Comparison of ENCODE assay signal across 8 mouse cellular contexts in the genomic region with DNA sequence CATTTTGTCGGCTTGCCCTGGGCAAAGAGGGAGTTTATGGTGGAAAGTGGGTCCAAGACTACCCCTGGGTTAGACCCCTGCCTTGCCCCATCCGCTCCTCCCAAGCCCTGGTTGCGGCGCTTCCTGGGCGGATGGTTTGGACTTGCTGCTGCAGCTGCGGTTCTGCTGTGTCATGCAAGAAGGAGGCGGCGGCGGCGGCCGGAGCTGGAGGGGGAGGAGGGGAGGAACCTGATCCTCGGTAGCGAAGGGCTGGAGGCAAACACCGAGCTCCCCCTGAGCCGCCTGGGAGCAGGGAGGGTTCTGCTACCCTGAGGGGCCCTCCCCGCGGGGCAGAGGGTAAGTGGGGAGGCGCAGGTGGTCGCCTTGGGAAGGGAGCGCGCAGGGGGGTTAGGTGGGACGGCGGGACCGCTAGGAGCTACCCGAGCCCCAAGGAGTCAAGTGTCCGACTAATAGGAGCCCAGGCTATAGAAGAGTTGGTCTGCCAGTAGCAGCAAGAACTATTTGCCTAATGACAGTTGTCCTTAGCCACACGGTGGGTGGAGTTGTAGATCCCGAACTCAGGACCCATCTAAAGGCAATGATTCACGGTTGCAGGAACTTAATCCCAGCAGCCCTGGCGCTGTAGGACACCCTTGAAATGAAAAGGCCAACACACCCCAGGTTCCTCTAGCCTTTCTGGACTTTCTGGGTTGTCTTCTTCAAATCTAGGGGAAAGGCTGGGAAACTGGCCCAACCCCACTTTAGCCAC.
A peak's percentile ranks its signal among the peaks of the same experiment; 100 is the strongest.
DNase-seq lines count a peak whose midpoint lies in the region; ATAC-seq and TF ChIP-seq lines count a peak whose summit lies in the region.

No protein-coding gene starts in this region.

- no peak overlapping the region for H3K27ac ChIP-seq in hindbrain, embryonic 11.5 days (ENCODE audit: low read depth, low read length)
- peak overlapping the region; percentile 100 for H3K27ac ChIP-seq in left cerebral cortex, adult 2 months

- no peaks in the 10 kb centered on the region for H3K27me3 ChIP-seq in Patski
- H3K27me3 ChIP-seq in hindbrain, embryonic 11.5 days (ENCODE audit: control insufficient read depth, insufficient read depth, low read length): peaks cover 48% of the 10 kb centered on the region

- in situ Hi-C loops in Patski (cut with MboI; ENCODE audit: low pct_unique_long_range_greater_than_20kb): no loop called here

- CTCF ChIA-PET in Patski (lab: Charles Lee): no interaction called here

- H3K4me3 ChIP-seq in hindbrain, embryonic 11.5 days (ENCODE audit: low read depth, low read length): peak overlapping the region; percentile 31
- peak overlapping the region; percentile 87 for H3K4me3 ChIP-seq in left cerebral cortex, adult 2 months

- 0 out of 2 replicates have a peak, but pooled peaks cover 15% of the 10 kb centered on the region for H3K4me1 ChIP-seq in hindbrain, embryonic 11.5 days (replicated peaks; ENCODE audit: control insufficient read depth, insufficient read depth, low read length)

- WGBS in hindbrain, embryonic 11.5 days: under 1% methylated on average over 28 of the region's 30 CpGs

- peak overlapping the region; percentile 62 for H3K4me2 ChIP-seq in hindbrain, embryonic 11.5 days (replicated peaks; ENCODE audit: low read depth, low read length)

- peak; percentile 52 for ATAC-seq in Patski
- no peak for ATAC-seq in hindbrain, embryonic 11.5 days (ENCODE audit: low FRiP score)

- intact Hi-C loops in left cerebral cortex, adult 2 months (cut with DNase I): loop anchor here (1.0 kb wide), 1 partner anchor 65 kb away; no protein-coding TSS in a partner anchor

- POLR2A ChIA-PET in Patski (lab: Charles Lee): interaction anchor here (0.5 to 1.4 kb wide), 3 partner anchors 56 to 182 kb away, joined by 3 to 4 read pairs (median 3); no protein-coding TSS in a partner anchor

- no peak for DNase-seq in Patski (ENCODE audit: low read depth, low spot score)
- DNase-seq in cerebellum, adult 9-11 months: peak; percentile 75
- DNase-seq in frontal cortex, postnatal 25 days (ENCODE audit: low spot score in 2 of 2): peak; percentile 40 to 61
- DNase-seq in hindbrain, embryonic 11.5 days (ENCODE audit: low spot score): peak; percentile 70
- DNase-seq in left cerebral cortex, adult 2 months (ENCODE audit: extremely low spot score in 1 of 2, low spot score in 2 of 2): peak; percentile 74 to 80
- DNase-seq in lung, postnatal 4 days: peak; percentile 66 to 68
- peak; percentile 71 for DNase-seq in retina, postnatal 1 day
- DNase-seq in urinary bladder, postnatal 14 days (ENCODE audit: low spot score): peak; percentile 85

- no peaks in the 10 kb centered on the region for H3K9me3 ChIP-seq in hindbrain, embryonic 11.5 days (ENCODE audit: control insufficient read depth, low read length)

- TF ChIP-seq CTCF in Patski (IDR thresholded peaks at IDR 0.05): no peak
- TF ChIP-seq CTCF in left cerebral cortex, adult 2 months (IDR thresholded peaks at IDR 0.05): no peak

- peak overlapping the region; percentile 9; the same call in 1 of the 2 replicates for H3K9ac ChIP-seq in hindbrain, embryonic 11.5 days (ENCODE audit: low read depth, low read length)

- H3K36me3 ChIP-seq in hindbrain, embryonic 11.5 days (ENCODE audit: control insufficient read depth, insufficient read depth, low read length): no peaks in the 10 kb centered on the region
